Mouse (Mus musculus): Measurements from ENCODE around the gene Arhgap24.
A peak's percentile ranks its signal among the peaks of the same experiment; 100 is the strongest.

Gene Arhgap24

DNA sequence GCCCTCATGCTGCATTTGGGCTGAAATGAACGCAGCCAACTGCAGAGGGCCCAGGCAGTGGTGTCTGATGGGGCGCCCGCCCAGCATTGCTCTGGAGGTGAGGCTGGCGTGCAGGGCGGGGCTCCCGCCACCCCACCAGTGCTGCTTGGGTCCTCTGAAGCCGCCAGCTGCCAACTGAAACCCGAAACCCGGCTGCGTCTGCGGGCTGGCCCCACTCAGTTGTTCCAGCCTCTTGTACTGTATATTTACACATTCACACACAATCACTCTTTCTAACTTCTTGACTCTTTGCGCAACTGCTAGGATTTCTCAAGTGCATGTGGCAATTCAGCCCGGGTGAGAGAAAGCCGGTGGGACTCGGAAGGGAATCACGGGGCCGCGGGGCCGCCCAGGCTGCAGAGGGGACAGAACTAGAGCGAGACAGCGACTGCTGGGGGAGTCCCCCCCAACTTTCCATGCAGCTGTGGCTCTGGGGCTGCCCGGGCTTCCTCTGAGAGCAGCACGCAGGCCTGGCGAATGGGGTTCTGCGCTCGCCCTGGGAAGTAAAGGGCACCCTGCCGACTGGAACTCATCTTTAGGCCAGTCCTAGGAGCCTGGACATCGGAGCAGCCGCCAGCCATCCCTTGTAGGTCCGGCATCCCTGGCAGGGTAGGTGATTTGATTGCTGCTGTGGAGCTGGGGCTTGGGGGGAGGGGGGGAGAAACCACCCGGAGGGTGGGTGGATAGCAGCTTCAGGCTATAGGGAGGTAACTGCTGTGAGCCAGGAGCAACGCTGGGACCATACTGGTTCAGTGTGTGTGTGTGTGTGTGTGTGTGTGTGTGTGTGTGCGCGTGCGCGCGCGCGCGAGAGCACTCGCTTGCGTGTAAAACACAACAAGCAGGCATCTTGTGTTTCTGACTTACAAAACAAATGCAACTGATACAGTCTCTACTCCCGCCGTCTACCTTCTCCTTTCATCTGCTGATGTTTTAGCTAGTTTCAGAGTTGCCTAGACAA, at the start of gene Arhgap24:
TSS of gene Arhgap24 (plus strand) at position 177 of the 997 bp plus-strand sequence.
- DNase-seq (ENCODE audit: low spot score), result peak; percentile 5

DNA sequence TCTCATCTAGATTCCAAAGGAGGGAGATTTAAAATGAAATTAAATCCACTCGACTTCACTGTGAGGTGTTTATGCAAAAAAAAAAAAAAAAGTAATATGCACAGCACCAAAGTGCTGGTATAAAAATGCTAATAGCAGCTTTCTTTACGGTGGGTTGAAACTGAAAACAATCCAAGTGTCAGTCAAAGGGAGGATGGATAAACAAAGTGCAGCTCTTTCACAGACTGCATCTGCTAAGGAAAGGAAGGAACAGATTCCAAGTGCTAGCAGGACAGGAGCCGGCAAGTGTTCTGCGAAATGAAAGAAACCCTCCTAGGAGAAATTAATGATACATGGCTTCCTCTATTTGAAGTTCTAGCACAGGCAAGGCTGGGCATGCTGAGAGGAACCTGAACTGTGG, 47.0 kb upstream of the Arhgap24 start:
- no peak for DNase-seq (ENCODE audit: low spot score)

DNA sequence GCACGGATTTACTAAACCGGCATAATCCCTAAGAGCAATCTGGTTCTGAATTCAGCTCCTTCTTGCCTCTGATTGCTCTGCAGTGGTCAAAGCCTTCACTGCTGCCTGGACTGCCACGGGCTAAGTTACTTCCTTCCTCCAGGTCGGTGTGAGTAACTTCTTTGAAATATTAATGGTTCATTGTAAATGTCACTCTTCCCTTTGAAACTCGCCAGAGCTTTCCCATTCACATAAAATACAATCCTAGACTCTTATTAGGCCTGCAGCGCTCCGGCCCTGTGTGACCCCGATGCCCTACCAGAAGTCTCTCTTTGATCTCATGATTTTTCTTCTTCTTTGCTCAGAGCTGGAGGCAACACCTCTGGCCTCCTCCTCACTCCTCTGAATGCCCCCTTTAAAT, 44.6 kb upstream of the Arhgap24 start:
- DNase-seq (ENCODE audit: low spot score), result no peak

DNA sequence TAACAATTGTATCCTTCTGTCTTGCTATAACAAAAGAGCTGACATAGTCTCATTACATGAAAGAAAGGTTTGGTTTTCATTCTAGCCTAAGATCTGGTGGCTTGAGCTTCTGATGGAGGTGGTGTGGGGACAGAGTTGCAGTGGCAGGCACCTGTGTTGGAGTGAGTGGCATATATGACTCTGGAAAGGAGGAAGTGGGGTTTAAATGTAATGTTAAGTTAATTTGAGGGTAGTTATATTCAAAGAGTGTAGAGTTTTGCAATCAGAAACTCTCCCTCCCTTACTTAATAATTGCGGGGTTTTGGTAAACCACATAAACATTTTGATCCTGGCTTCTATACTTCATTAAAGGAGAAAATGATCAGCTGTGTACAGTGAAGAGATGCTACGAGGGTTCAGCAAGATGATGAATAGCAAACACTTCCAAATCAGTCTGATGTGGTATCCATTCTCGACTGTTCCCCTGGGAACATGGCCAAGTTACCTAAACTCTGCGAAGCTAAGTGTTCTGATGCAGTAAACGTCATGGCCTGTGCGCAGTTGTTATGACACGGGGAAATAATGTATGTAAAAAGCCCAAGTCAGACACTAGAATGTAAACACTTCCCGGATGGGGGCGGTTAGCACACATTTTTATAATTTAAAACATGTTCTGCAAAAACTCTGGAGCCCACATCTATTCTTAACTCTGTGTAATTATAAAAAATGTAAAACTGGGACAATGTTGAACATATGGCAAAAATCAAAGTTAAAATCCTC, 41.9 kb upstream of the Arhgap24 start:
- DNase-seq (ENCODE audit: low spot score), result no peak

DNA sequence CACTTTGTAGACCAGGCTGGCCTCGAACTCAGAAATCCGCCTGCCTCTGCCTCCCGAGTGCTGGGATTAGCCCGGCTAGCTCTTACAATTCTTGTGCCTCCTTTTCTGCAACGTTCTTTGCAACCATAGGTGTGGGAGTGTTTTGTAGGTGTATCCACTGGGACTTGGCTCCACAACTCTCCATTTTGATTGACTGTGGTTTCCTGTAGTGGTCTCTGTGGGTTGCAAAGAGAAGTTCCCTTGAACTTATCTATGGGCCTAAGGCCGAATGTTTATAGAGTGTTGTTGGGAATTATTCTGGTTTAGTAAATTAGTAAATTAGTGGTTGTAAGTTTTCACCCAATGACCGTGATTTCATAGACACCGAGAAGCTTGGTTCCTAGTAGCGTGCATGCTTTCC, 33.8 kb upstream of the Arhgap24 start:
- DNase-seq (ENCODE audit: low spot score), result no peak

DNA sequence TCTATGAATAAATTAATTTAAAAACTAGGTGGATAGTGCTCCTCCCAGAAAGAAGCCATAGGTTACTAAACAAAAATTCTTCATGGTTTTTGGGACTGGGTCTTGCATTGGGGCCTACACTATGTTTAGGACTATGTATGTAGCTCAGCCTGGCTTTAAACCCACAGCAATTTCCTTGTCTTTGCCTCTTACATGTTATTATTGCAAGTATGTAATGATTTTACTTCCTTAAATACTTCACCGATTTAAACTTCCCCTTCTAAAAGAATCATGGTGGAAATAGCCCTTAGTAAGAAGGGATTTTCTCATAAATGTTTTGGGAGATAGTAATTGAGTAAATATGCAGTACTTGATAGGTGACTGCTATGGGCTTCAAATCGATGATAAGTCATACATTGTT, 30.3 kb upstream of the Arhgap24 start:
- no peak for DNase-seq (ENCODE audit: low spot score)

DNA sequence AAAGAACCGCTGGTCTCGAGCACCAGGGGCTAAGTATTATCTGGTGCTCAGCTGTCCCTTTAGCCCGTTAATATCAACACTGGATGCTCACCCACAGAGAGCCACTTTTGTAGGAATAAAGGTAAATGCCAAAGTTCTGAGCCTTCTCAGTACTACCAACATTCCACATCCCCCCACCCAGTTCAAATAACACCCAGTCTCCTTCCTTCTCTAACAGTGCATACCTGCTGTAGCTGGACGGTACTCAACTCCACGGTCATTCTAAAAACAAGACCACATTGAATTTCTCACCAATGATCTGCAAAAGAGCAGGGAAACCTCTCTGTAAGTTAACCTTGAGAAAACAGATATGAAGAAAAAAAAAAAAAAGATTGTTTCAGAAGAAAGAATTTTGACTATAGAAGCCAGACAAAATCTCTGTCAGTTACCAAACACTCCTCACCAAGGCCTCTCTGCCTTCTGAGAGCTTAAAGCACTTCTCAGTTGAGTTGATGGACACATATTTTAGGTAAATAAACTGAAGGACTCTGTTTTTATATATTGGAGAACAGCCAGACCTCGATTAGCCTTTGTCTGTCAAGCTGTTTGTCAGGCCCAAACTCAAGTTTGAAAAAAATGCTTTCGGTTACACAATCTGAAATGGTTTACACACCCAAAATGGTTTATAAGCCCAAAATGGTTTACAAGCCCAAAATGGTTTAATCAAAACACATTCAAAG, 29.0 kb upstream of the Arhgap24 start:
- no peak for DNase-seq (ENCODE audit: low spot score)

DNA sequence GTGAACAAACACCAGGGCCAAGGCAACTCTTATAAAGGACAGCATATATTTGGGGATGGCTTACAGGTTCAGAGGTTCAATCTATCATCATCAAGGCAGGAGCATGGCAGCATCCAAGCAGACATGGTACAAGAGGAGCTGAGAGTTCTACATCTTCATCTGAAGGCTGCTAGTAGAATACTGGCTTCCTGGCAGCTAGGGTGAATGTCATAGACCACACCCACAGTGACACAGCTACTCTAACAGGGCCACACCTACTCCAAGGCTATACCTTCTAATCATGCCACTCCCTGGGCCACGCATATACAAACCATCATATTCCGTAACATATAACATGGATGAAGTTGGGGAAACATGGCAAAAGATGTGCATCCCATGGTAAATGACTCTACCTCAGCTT, 27.9 kb upstream of the Arhgap24 start:
- no peak for DNase-seq (ENCODE audit: low spot score)

DNA sequence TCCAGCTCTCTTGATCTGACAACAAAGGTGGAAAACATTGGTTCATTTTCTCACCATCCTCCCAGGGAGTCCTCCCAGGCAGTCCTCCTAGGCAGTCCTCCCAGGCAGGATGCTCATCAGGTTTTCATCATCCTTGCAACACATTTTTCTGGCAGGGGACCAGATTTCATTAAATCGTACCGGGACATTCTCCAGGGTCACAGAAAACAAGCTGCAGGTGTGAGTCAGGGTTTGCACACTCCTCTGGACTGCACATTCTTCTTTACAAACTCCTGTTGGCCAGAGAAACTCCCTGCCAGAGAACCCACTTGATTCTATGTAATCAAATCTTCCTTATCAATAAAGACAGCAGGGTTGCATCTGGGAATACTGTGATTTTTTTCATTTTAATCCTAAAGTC, 25.9 kb upstream of the Arhgap24 start:
- no peak for DNase-seq (ENCODE audit: low spot score)

DNA sequence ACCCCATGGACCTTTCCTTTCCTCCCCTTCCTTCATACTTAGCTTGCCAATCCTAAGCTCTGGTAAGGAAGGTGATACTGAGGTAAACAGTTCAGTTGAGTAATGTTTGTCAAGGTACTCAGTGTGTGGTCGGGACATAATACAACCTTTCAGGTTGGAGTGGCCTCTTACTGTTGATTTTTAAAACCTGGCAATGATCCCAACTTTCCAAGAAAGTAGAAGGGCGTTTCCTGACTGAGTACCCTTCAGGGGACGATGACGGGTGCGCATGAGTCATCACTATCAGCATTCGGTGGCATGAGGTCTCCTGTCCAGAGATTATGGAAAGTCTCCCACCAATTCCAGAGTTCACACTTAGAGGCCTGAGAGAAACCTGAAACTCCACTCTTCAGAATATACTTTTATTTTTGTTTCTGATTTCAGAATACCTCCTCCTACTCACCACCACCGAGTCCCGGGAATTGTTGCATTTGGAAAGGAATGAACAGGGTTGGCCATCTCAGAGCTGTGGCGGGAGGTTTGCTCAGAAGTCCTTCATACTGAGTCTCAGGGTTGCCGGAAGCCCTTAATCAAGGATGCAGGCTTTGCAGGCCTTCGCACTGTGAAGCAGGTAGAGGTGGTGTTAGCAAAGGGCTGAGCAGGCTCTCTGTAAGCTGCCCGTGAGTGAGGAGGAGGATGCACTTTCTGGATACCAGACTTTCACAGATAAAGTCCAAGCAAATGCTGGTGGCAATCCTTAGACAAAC, 20.6 kb upstream of the Arhgap24 start:
- no peak for DNase-seq (ENCODE audit: low spot score)

DNA sequence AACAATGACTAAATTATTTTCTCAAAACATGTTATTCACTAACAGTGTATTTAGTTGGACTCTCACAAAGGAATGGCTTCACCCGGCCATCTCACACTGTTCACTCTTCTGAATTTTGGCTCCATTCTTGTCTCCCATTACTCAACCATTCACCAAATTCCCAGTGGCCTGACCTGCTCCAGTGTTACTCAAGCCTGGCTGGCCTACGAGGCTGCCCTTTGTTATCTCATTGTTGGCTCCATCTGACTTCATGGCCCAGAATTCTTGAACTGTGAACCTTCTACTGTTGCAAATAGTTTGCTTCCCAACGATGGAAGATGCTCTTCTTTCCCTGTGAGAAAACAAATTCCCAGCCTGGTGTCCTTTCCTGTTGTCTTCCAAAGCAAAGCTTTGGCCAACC, 18.2 kb upstream of the Arhgap24 start:
- no peak for DNase-seq (ENCODE audit: low spot score)

DNA sequence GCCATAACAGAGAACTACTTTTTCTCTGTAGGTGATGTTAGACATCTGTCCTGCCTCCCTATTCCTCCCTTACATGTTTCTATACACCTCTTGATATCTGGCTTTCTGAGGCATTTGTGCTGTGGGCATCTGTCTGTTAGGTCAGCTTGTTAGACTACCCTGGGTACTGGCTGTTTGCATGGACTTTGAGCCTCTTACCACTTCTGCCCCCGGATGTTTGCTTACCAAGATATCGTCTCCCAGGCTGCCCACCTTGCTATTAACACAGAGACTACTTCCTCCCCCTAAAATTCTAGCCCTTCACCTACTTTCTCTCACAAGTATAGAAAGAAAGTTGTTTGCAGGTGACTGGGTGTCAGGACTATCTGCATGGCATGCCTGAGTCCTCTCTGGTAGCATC, 15.8 kb upstream of the Arhgap24 start:
- DNase-seq (ENCODE audit: low spot score), result no peak

DNA sequence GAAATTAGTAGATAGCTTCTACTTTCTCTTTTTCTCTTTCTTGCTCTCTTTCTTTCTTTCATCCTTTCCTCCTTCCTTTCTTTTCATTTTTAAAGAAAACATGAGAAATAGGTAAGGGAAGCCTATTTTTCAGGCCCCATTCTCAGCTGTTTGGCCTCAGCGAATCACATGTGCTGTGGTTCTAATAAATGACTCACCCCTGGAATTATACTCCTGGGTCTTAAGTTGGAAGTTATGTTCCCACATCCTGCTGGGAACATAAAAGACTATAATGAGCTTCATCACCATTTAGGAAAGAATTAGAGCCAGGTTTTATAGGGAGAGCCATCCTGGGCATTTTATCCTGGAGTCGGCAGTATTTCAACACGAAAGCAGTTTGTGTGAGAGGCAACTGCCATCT, 12.9 kb upstream of the Arhgap24 start:
- no peak for DNase-seq (ENCODE audit: low spot score)

DNA sequence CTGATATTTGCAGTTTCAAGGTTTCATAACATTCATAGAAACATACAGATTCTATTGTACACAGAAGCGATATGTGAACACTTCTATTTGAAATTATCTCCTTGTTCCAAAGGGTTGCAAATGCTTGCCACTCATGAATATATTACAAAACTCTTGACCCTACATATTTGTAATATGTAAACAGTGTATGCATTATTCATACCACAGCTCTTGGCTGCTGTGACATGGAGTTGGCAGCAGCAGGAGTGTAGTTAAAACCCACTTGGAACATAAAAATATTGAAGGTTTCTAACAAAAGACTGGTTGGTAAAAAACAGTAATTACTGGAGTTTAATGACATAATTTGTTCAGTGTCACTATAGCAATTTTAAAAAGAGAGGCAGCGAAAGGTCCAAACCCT, 10.9 kb upstream of the Arhgap24 start:
- DNase-seq (ENCODE audit: low spot score), result no peak

DNA sequence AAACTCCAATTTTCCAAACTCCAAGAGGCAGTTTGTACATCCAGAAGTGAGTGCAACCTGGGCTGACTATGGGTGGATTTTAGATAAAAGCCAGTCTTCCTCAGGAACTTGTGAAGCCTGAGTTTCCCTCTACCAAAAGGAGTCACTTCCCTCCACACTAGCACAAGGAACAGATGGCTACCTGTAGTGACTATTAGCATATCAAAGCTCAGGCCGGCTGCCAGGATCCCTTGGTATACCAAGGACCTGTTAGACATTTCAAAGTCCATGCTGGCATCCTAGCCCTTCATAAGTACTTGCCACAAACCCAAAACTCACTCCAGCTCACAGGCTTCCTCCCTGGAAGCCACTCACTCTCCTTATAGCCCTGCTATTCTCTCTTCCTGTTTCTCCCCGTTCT, 3.1 kb upstream of the Arhgap24 start:
- no peak for DNase-seq (ENCODE audit: low spot score)

DNA sequence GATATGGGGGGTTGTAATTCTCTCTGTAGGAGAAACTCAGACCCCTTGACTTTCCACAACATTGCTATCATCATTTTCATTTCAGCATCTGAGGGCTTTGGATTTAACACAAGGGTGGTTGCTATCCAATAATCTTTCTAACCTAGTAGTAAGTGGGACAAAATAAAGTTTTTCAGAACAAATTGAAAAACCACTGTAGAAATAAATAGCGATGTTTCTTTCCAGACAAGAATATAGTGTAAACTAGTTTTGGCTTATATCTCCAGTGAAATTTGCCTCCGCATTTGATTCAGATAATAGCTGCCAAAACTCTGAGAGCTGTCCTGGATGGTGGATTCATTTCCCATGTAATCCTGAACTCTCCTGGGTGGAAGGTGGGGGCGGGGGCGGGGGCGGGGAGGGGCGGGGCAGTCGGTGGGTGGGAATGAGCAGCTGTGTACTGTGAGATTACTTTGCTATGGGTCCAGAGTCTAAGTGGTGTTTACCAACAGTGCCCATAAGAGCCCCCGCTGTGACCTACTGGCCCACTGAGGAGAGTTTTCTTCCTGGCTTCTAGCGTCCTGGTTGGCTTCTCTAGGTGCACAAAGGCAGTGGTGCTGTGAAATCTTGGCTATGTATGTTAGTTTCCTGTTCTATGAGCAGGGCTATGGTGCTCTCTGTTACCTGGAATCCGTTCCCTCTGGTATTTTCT, 2.2 kb downstream of the Arhgap24 start:
- no peak for DNase-seq (ENCODE audit: low spot score)

DNA sequence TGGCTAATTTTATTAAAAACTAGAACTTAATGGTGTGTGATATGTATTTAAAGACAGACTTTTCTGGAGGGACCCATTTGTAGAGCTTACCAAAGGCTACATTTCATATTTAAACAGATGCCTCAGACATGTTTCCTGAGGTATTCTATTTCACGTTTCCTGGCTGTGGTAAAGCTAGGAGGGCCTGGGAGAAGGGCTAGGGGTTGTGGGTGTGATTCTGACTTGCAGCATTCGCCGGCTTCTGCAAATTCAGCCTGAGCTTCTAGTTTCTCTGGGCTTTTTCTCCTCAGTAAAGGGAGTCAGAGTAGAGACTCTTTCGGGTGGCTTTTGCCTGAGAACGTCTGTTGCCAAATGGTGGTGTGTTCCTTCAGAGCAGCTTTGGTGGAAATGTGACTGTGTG, 10.4 kb downstream of the Arhgap24 start:
- DNase-seq (ENCODE audit: low spot score), result no peak

DNA sequence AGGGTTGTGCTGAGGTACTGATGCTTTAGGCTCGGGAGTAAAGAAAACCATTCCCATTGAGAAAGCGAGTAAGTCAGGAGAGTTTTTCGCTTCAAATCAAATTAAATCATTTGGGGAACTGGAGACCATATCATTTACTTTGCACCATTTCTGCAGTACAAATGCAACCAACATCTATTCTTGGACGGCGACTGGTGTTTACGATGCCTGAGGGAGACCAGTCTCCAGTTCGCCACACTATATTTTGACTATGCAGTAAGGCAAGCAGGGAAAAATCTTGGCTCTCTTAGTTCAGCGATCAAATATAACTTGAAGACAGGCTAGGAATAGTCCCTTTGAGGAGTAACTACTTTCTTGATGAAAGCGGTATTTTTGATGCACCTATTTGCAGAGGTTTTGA, 11.0 kb downstream of the Arhgap24 start:
- DNase-seq (ENCODE audit: low spot score), result no peak

DNA sequence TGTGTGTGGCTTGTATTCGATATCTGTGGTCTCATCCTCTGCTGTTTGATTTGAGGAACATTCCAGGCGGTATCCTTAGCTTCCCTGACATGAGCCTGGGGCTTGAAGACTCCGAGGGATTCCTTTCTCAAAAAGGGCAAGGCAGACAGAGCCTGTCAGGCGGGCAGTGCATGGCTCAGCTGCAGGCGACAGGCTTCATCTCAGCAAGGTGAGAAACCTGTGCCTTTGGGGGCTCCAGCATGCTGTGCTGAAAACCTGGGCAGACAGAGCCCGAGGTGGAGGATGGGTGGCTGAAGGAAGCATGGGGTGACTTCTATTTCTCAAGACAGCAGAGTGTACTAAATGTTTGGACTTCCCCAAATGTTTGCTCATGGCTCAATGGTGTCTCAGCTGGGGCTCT, 13.6 kb downstream of the Arhgap24 start:
- DNase-seq (ENCODE audit: low spot score), result no peak

DNA sequence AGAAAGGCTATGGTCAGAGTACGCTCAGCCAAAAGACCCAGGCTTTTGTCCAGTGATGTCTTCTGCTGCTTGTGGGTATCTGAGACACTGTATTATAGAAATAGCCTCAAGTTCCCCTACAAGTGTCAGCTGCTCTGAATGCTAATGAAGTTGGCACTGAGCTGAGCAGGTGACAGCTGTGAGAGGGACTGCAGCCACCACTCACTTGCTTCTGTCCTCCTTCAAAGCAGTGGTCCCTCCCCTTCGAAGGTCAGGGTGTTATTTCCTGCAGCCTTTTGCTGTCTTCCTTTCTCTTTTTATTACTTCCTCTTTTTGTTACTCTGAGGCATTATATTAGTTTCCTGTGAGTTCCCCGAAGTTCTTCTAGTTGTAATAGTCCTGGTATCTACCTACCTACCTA, 16.0 kb downstream of the Arhgap24 start:
- DNase-seq (ENCODE audit: low spot score), result peak; percentile 2

DNA sequence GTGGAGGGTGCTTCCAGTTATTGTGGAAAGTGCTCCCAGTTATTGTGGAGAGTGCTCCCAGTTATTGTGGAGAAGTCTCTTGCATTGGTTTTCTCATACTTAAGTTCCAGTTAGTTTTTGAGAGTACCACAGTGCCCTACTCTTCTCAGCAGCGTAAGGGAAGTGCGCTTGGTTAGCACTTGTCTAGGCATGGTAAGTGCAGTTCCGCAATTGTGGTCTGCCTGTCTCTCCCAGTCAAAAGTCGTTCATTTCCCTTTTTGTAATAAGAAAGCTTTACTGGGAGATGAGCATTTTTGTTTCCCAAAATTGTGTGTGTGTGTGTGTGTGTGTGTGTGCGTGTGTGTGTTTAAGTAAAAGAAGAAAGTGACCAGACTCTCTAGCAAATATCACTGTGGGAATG, 17.6 kb downstream of the Arhgap24 start:
- no peak for DNase-seq (ENCODE audit: low spot score)
